Mouse (Mus musculus): Measurements from ENCODE around the gene Brwd3. TPM values are rescaled to one million over a fixed set of nuclear protein-coding genes. Genes with fewer than 3 reads are reported as not detected.

Brwd3 gene
- 4.3 and 5.3 TPM in 2 replicates for polyA plus RNA-seq (2014; fragmentation: Nextera tagmentation; extraction: Ambion mirVana)

DNA sequence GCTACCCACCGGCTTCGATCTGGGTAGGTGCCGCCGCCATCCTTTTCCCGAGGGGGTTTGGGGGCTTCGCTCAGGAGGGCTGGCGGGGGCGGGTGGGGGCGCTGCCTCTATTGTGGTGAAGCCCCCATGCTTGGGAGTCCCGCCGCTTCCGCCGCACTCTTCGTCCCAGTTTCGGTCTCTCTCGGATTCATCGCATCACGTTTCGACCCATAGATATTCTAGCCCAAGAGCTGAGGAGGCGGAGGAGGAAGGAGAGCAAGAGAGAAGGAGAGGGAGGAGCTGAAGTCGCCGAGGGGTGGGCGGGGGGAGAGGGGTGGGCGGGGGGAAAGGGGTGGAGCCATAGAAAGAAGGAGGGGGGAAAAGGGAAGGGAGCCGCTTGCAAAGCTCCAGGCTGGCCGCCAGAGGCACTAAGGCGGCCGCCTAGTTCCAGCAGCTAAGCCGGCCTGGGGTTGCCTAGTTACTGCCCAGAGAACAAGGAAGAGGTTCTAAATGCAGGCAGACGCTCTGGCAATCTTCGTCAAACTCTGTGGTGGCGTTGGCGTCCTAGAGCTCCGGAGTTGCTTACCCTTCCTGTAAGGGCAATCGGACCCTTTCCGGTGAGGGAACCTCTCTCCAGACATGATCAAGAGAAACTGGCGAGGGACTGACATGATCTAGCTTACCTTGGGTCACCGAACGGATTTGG lies at the start of gene Brwd3:
Gene Brwd3 (minus strand): TSS at position 283 of the 685 bp plus-strand sequence.
- no peaks in the 10 kb centered on the region for H3K27me3 ChIP-seq (ENCODE audit: control insufficient read depth, insufficient read depth, low read length)
- WGBS, result 15% methylated on average over 36 of the region's 39 CpGs
- peak within 1 kb of the TSS; percentile 53 for H3K9ac ChIP-seq (ENCODE audit: low read length)
- peak within 1 kb of the TSS; percentile 45 for H3K4me2 ChIP-seq (ENCODE audit: low read depth, severe bottlenecking)
- ATAC-seq (ENCODE audit: insufficient number of reproducible peaks, low FRiP score, low TSS enrichment, low read depth) (peak; percentile 92), DNase-seq (ENCODE audit: low spot score) (peak; percentile 75)
- no peaks in the 10 kb centered on the region for H3K4me1 ChIP-seq (ENCODE audit: control insufficient read depth, insufficient read depth, low read length)
- H3K27ac ChIP-seq (replicated peaks; ENCODE audit: low read depth, low read length), result no peak within 1 kb of the TSS
- no peaks in the 10 kb centered on the region for H3K9me3 ChIP-seq (ENCODE audit: control insufficient read depth, low read length)
- H3K36me3 ChIP-seq (ENCODE audit: control insufficient read depth, insufficient read depth, low read length), result no peaks in the 10 kb centered on the region
- H3K4me3 ChIP-seq (ENCODE audit: low read depth, low read length), result peak within 1 kb of the TSS; percentile 50

- Histone ChIP-seq H3K27ac (replicated peaks; ENCODE audit: low read depth, low read length) (no peak overlapping the region), H3K27me3 (ENCODE audit: control insufficient read depth, insufficient read depth, low read length) (no peaks in the 10 kb centered on the region), H3K36me3 (ENCODE audit: control insufficient read depth, insufficient read depth, low read length) (no peaks in the 10 kb centered on the region), H3K4me2 (ENCODE audit: low read depth, severe bottlenecking) (no peak overlapping the region), H3K4me1 (ENCODE audit: control insufficient read depth, insufficient read depth, low read length) (no peaks in the 10 kb centered on the region), H3K9ac (ENCODE audit: low read length) (no peak overlapping the region), H3K4me3 (ENCODE audit: low read depth, low read length) (no peak overlapping the region), H3K9me3 (ENCODE audit: control insufficient read depth, low read length) (no peaks in the 10 kb centered on the region)
- WGBS, result 79% methylated on average over 4 of the region's 4 CpGs
- DNase-seq (ENCODE audit: low spot score) (no peak), ATAC-seq (ENCODE audit: insufficient number of reproducible peaks, low FRiP score, low TSS enrichment, low read depth) (no peak)
These were observed 28.5 kb upstream of the Brwd3 start for GRCm38 (mm10) chrX:108862632-108863031.

DNA sequence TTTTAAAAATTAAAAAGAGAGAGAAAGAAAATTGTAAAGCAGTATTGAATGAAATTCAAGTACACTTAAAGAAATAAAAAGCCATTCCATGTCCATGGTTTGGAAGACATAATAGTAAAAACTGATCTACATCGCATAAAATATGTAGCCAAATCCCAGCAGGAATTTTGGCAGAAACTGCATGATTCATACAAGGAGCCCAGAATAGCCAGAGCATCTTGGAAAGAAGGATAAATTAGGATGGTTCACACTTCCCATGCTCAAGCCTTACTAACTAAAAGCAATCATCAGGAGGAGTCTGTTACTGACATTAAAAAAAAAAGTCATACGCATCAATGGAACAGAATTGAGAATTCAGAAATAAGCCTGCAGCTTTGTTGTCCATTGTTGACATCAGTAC lies 8.5 kb upstream of the Brwd3 start:
- H3K36me3 ChIP-seq (ENCODE audit: control insufficient read depth, insufficient read depth, low read length), result no peaks in the 10 kb centered on the region
- no peak overlapping the region for H3K4me2 ChIP-seq (ENCODE audit: low read depth, severe bottlenecking)
- no peaks in the 10 kb centered on the region for H3K27me3 ChIP-seq (ENCODE audit: control insufficient read depth, insufficient read depth, low read length)
- no peaks in the 10 kb centered on the region for H3K4me1 ChIP-seq (ENCODE audit: control insufficient read depth, insufficient read depth, low read length)
- H3K27ac ChIP-seq (replicated peaks; ENCODE audit: low read depth, low read length), result no peak overlapping the region
- no peak for DNase-seq (ENCODE audit: low spot score)
- H3K4me3 ChIP-seq (ENCODE audit: low read depth, low read length), result no peak overlapping the region
- H3K9me3 ChIP-seq (ENCODE audit: control insufficient read depth, low read length), result no peaks in the 10 kb centered on the region
- no peak for ATAC-seq (ENCODE audit: insufficient number of reproducible peaks, low FRiP score, low TSS enrichment, low read depth)
- WGBS, result 93% methylated on average over 2 of the region's 2 CpGs
- no peak overlapping the region for H3K9ac ChIP-seq (ENCODE audit: low read length)

DNA sequence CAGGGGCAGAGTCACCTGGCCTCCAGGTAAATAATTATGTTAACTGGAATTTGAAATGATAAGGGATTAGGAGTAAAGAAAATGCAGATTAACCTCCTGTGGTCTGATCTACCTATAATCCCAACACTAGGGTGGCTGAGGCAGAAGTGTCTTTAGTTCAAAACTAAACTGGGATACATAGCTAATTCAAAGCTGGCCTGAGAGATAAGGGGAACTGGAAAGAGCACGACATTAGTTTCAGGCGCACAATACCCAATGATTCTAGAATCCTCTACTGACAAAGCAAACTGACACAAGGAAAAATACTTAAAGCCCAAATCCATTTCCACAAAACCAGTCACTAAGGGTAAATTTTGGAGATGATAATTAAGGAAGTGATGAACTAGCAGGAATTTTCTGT lies 2.2 kb upstream of the Brwd3 start:
- Histone ChIP-seq H3K36me3 (ENCODE audit: control insufficient read depth, insufficient read depth, low read length) (no peaks in the 10 kb centered on the region), H3K9me3 (ENCODE audit: control insufficient read depth, low read length) (no peaks in the 10 kb centered on the region), H3K9ac (ENCODE audit: low read length) (no peak overlapping the region), H3K27me3 (ENCODE audit: control insufficient read depth, insufficient read depth, low read length) (no peaks in the 10 kb centered on the region), H3K27ac (replicated peaks; ENCODE audit: low read depth, low read length) (no peak overlapping the region), H3K4me2 (ENCODE audit: low read depth, severe bottlenecking) (no peak overlapping the region), H3K4me3 (ENCODE audit: low read depth, low read length) (no peak overlapping the region), H3K4me1 (ENCODE audit: control insufficient read depth, insufficient read depth, low read length) (no peaks in the 10 kb centered on the region)
- WGBS, result 89% methylated on average over 2 of the region's 2 CpGs
- DNase-seq (ENCODE audit: low spot score) (no peak), ATAC-seq (ENCODE audit: insufficient number of reproducible peaks, low FRiP score, low TSS enrichment, low read depth) (no peak)

GRCm38 (mm10) chrX:108835233-108835632 lies 1.1 kb upstream of the Brwd3 start:
- no peaks in the 10 kb centered on the region for H3K4me1 ChIP-seq (ENCODE audit: control insufficient read depth, insufficient read depth, low read length)
- ATAC-seq (ENCODE audit: insufficient number of reproducible peaks, low FRiP score, low TSS enrichment, low read depth) (no peak), DNase-seq (ENCODE audit: low spot score) (no peak)
- 81% methylated on average over 5 of the region's 5 CpGs for WGBS
- H3K4me3 ChIP-seq (ENCODE audit: low read depth, low read length), result no peak overlapping the region
- H3K27ac ChIP-seq (replicated peaks; ENCODE audit: low read depth, low read length), result no peak overlapping the region
- no peak overlapping the region for H3K4me2 ChIP-seq (ENCODE audit: low read depth, severe bottlenecking)
- no peaks in the 10 kb centered on the region for H3K27me3 ChIP-seq (ENCODE audit: control insufficient read depth, insufficient read depth, low read length)
- H3K9ac ChIP-seq (ENCODE audit: low read length), result no peak overlapping the region
- H3K9me3 ChIP-seq (ENCODE audit: control insufficient read depth, low read length), result no peaks in the 10 kb centered on the region
- H3K36me3 ChIP-seq (ENCODE audit: control insufficient read depth, insufficient read depth, low read length), result no peaks in the 10 kb centered on the region

DNA sequence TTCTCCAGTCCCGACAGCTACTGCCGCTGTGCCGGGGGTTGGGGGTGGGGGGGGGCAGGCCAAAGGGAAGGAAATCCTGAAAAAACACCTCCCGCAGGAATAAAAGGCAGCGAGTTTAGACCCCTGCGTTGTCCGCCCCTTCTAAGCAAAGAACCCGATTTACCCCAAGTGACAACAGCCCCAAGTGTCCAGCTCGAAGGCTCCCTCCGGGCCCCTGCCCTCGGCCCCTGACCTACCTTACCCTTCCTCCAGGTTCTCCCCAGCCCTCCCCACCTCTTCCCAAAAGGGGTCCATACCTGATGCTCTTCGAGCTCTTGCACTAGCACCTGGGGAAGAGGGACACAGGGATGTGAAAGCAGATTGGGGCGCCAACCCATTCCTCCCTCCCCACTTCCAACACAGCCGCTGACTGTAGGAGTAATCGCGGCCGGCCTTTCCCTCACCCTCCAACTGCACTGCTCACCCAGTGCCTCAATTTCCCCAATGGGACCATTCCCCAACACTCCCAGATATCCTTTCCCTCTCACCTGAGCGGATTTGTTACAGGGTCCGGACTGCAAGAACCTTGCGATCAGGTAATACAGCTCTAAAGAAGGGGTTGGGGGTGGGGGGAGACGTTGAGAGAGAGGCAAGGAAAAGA lies 671 bp downstream of the Brwd3 start:
- DNase-seq (ENCODE audit: low spot score) (peak; percentile 29), ATAC-seq (ENCODE audit: insufficient number of reproducible peaks, low FRiP score, low TSS enrichment, low read depth) (peak; percentile 46)
- H3K36me3 ChIP-seq (ENCODE audit: control insufficient read depth, insufficient read depth, low read length), result no peaks in the 10 kb centered on the region
- no peak overlapping the region for H3K27ac ChIP-seq (replicated peaks; ENCODE audit: low read depth, low read length)
- peak overlapping the region; percentile 45 for H3K4me2 ChIP-seq (ENCODE audit: low read depth, severe bottlenecking)
- H3K9ac ChIP-seq (ENCODE audit: low read length), result peak overlapping the region; percentile 53
- no peaks in the 10 kb centered on the region for H3K4me1 ChIP-seq (ENCODE audit: control insufficient read depth, insufficient read depth, low read length)
- no peaks in the 10 kb centered on the region for H3K27me3 ChIP-seq (ENCODE audit: control insufficient read depth, insufficient read depth, low read length)
- WGBS, result 21% methylated on average over 21 of the region's 21 CpGs
- H3K4me3 ChIP-seq (ENCODE audit: low read depth, low read length), result peak overlapping the region; percentile 50
- no peaks in the 10 kb centered on the region for H3K9me3 ChIP-seq (ENCODE audit: control insufficient read depth, low read length)

- H3K4me1 ChIP-seq (ENCODE audit: control insufficient read depth, insufficient read depth, low read length), result no peaks in the 10 kb centered on the region
- peak overlapping the region; percentile 43 for H3K9ac ChIP-seq (ENCODE audit: low read length)
- no peaks in the 10 kb centered on the region for H3K27me3 ChIP-seq (ENCODE audit: control insufficient read depth, insufficient read depth, low read length)
- no peaks in the 10 kb centered on the region for H3K9me3 ChIP-seq (ENCODE audit: control insufficient read depth, low read length)
- peak; percentile 81 for ATAC-seq (ENCODE audit: insufficient number of reproducible peaks, low FRiP score, low TSS enrichment, low read depth)
- 18% methylated on average over 13 of the region's 13 CpGs for WGBS
- DNase-seq (ENCODE audit: low spot score), result peak; percentile 77
- H3K4me3 ChIP-seq (ENCODE audit: low read depth, low read length), result peak overlapping the region; percentile 50
- no peaks in the 10 kb centered on the region for H3K36me3 ChIP-seq (ENCODE audit: control insufficient read depth, insufficient read depth, low read length)
- H3K27ac ChIP-seq (replicated peaks; ENCODE audit: low read depth, low read length), result peak overlapping the region; percentile 30; the same call in 1 of the 2 replicates
- H3K4me2 ChIP-seq (ENCODE audit: low read depth, severe bottlenecking), result peak overlapping the region; percentile 45; the same call in 1 of the 2 replicates
These were observed 1.4 kb downstream of the Brwd3 start for GRCm38 (mm10) chrX:108832674-108833189.

GRCm38 (mm10) chrX:108831231-108831630 lies 2.9 kb downstream of the Brwd3 start:
- Histone ChIP-seq H3K27ac (replicated peaks; ENCODE audit: low read depth, low read length) (no peak overlapping the region), H3K36me3 (ENCODE audit: control insufficient read depth, insufficient read depth, low read length) (no peaks in the 10 kb centered on the region), H3K9ac (ENCODE audit: low read length) (no peak overlapping the region), H3K27me3 (ENCODE audit: control insufficient read depth, insufficient read depth, low read length) (no peaks in the 10 kb centered on the region), H3K4me3 (ENCODE audit: low read depth, low read length) (no peak overlapping the region), H3K9me3 (ENCODE audit: control insufficient read depth, low read length) (no peaks in the 10 kb centered on the region), H3K4me2 (ENCODE audit: low read depth, severe bottlenecking) (no peak overlapping the region), H3K4me1 (ENCODE audit: control insufficient read depth, insufficient read depth, low read length) (no peaks in the 10 kb centered on the region)
- no peak for DNase-seq (ENCODE audit: low spot score)
- ATAC-seq (ENCODE audit: insufficient number of reproducible peaks, low FRiP score, low TSS enrichment, low read depth), result no peak
